Mouse (Mus musculus): ENCODE data around the gene Pdss1.
"Not testable (repeated sequence)": the region's sequence is repeated elsewhere in the genome, so short reads cannot be mapped to it uniquely, and the experiment has no call there.

Pdss1 gene

GRCm38 (mm10) chr2:22895282-22896273, at the start of gene Pdss1:
TSS of gene Pdss1 (plus strand) at chr2:22895522.
- DNase-seq: peak; percentile 89 to 90

- DNase-seq: no peak
Observed at GRCm38 (mm10) chr2:22851900-22852299, 43.4 kb upstream of the Pdss1 start.

GRCm38 (mm10) chr2:22857501-22857900, 37.8 kb upstream of the Pdss1 start:
- DNase-seq: no peak

- no peak for DNase-seq
Observed at GRCm38 (mm10) chr2:22862194-22862593, 33.1 kb upstream of the Pdss1 start.

GRCm38 (mm10) chr2:22864394-22865037, 30.8 kb upstream of the Pdss1 start:
- DNase-seq: peak; percentile 70 to 72

GRCm38 (mm10) chr2:22865818-22866217, 29.5 kb upstream of the Pdss1 start:
- no peak for DNase-seq

GRCm38 (mm10) chr2:22866894-22867424, 28.4 kb upstream of the Pdss1 start:
- no peak for DNase-seq

- DNase-seq: no peak
Observed at GRCm38 (mm10) chr2:22873159-22873558, 22.2 kb upstream of the Pdss1 start.

- DNase-seq: no peak
Observed at GRCm38 (mm10) chr2:22874628-22875027, 20.7 kb upstream of the Pdss1 start.

GRCm38 (mm10) chr2:22876614-22877013, 18.7 kb upstream of the Pdss1 start:
- DNase-seq: no peak

GRCm38 (mm10) chr2:22878781-22879180, 16.5 kb upstream of the Pdss1 start:
- DNase-seq: no peak

GRCm38 (mm10) chr2:22880726-22881125, 14.6 kb upstream of the Pdss1 start:
- DNase-seq: not testable (repeated sequence)

- no peak for DNase-seq
Observed at GRCm38 (mm10) chr2:22894932-22895281, 415 bp upstream of the Pdss1 start.

GRCm38 (mm10) chr2:22903947-22904346, 8.6 kb downstream of the Pdss1 start:
- no peak for DNase-seq

- DNase-seq: no peak
Observed at GRCm38 (mm10) chr2:22914421-22914820, 19.1 kb downstream of the Pdss1 start.

GRCm38 (mm10) chr2:22918651-22919050, 23.3 kb downstream of the Pdss1 start:
- no peak for DNase-seq

GRCm38 (mm10) chr2:22925911-22926310, 30.6 kb downstream of the Pdss1 start:
- DNase-seq: not testable (repeated sequence)

- DNase-seq: no peak
Observed at GRCm38 (mm10) chr2:22928259-22928658, 32.9 kb downstream of the Pdss1 start.

GRCm38 (mm10) chr2:22933556-22933955, 38.2 kb downstream of the Pdss1 start:
- no peak for DNase-seq

- no peak for DNase-seq
Observed at GRCm38 (mm10) chr2:22949956-22950355, 54.6 kb downstream of the Pdss1 start.

- DNase-seq: no peak
Observed at GRCm38 (mm10) chr2:22954278-22954677, 59.0 kb downstream of the Pdss1 start.

- no peak for DNase-seq
Observed at GRCm38 (mm10) chr2:22955914-22956313, 60.6 kb downstream of the Pdss1 start.

- peak; percentile 19 to 40 for DNase-seq
Observed at GRCm38 (mm10) chr2:22957415-22957814, 62.1 kb downstream of the Pdss1 start.

- no peak for DNase-seq
Observed at GRCm38 (mm10) chr2:22961681-22962080, 66.4 kb downstream of the Pdss1 start.

All from B cell, adult 2 months (primary cell).